Mouse (Mus musculus) limb, embryonic 12.5 days (tissue): ENCODE results near the gene Olfr872. TPM values are rescaled to one million over a fixed set of nuclear protein-coding genes. Genes with fewer than 3 reads are reported as not detected.
"Not testable (repeated sequence)": the region's sequence is repeated elsewhere in the genome, so short reads cannot be mapped to it uniquely, and the experiment has no call there.

ENCODE experiments used
- ATAC-seq: fragments of 200-750 bp; cut with Nextera tagmentation; 2 replicates; pipeline ENCODE4 v1.8.0; 2017; ENCODE audit warnings: low read depth, moderate TSS enrichment; ENCODE audit not compliant: insufficient number of reproducible peaks, insufficient read depth, low FRiP score, low TSS enrichment
- H3K27ac ChIP-seq: fragments of 300-500 bp; sonication (generic); 2 replicates; pipeline ENCODE4 v1.5.1; 2016; ENCODE audit warnings: mild to moderate bottlenecking, moderate library complexity
- H3K27me3 ChIP-seq: fragments of 300-500 bp; sonication (generic); 2 replicates; pipeline ENCODE4 v1.6.1; 2016; ENCODE audit warnings: mild to moderate bottlenecking, moderate library complexity
- H3K36me3 ChIP-seq: fragments of 300-500 bp; sonication (generic); 2 replicates; pipeline ENCODE4 v1.6.1; 2016; ENCODE audit warnings: mild to moderate bottlenecking, moderate library complexity
- H3K4me1 ChIP-seq: fragments of 300-500 bp; sonication (generic); replicated peaks from 2 replicates; pipeline ENCODE4 v1.6.1; 2016
- H3K4me2 ChIP-seq: fragments of 300-500 bp; sonication (generic); 2 replicates; pipeline ENCODE4 v1.6.1; 2016; ENCODE audit warnings: mild to moderate bottlenecking, moderate library complexity
- H3K4me3 ChIP-seq: fragments of 300-500 bp; sonication (generic); replicated peaks from 2 replicates; pipeline ENCODE4 v1.5.1; 2016; ENCODE audit warnings: mild to moderate bottlenecking
- H3K9ac ChIP-seq: fragments of 300-500 bp; sonication (generic); replicated peaks from 2 replicates; pipeline ENCODE4 v1.6.1; 2016; ENCODE audit warnings: mild to moderate bottlenecking, moderate library complexity
- H3K9me3 ChIP-seq: fragments of 300-500 bp; sonication (generic); 2 replicates; pipeline ENCODE4 v1.6.1; 2016; ENCODE audit warnings: mild to moderate bottlenecking, moderate library complexity
- WGBS: fragments of 180-500 bp; shearing (Covaris S2); methylation state at CpG from one replicate; pipeline ENCODE4 v1.1.7; 2016; 5-methylcytosine and 5-hydroxymethylcytosine counted together
- polyA plus RNA-seq: library from polyadenylated mRNA; unstranded; fragments of >200 nt; fragmentation: Nextera tagmentation; extraction: Ambion mirVana; gene quantifications from 2 replicates; pipeline ENCODE4 v1.2.1, GENCODE M21; 2016

The Olfr872 gene
- polyA plus RNA-seq = not detected in 2 replicates

- no peaks in the 10 kb centered on the region for H3K4me1 ChIP-seq
- no peaks in the 10 kb centered on the region for H3K36me3 ChIP-seq
- no peak within 1 kb of the TSS for H3K27ac ChIP-seq
- H3K27me3 ChIP-seq = no peaks in the 10 kb centered on the region
- no peak within 1 kb of the TSS for H3K4me3 ChIP-seq
- H3K9ac ChIP-seq = no peak within 1 kb of the TSS
- no peak within 1 kb of the TSS for H3K4me2 ChIP-seq
- no peak for ATAC-seq
- peaks cover 9% of the 10 kb centered on the region; the same call in 1 of the 2 replicates for H3K9me3 ChIP-seq
Measured at GRCm38 (mm10) chr9:20236819-20237218, at the start of gene Olfr872. Gene Olfr872 (plus strand): TSS chr9:20237119.

- no peak overlapping the region for H3K4me2 ChIP-seq
- no peak overlapping the region for H3K27ac ChIP-seq
Measured at GRCm38 (mm10) chr9:20202131-20202530, 34.8 kb upstream of the Olfr872 start.

GRCm38 (mm10) chr9:20203413-20203984, 33.4 kb upstream of the Olfr872 start:
- H3K27me3 ChIP-seq, H3K4me3 ChIP-seq, H3K4me1 ChIP-seq, ATAC-seq, H3K9ac ChIP-seq, H3K27ac ChIP-seq, H3K36me3 ChIP-seq, H3K4me2 ChIP-seq: not testable (repeated sequence)
- H3K9me3 ChIP-seq = peaks cover 14% of the 10 kb centered on the region
- 79% methylated on average over 7 of the region's 7 CpGs for WGBS

More at GRCm38 (mm10) chr9:20202131-20202530, 34.8 kb upstream of the Olfr872 start:
- H3K4me1 ChIP-seq = no peaks in the 10 kb centered on the region
- no peak for ATAC-seq
- 53% methylated on average over 1 of the region's 1 CpGs for WGBS
- no peak overlapping the region for H3K9ac ChIP-seq
- peaks cover 16% of the 10 kb centered on the region for H3K9me3 ChIP-seq
- H3K36me3 ChIP-seq = no peaks in the 10 kb centered on the region
- no peaks in the 10 kb centered on the region for H3K27me3 ChIP-seq
- H3K4me3 ChIP-seq = no peak overlapping the region

- no peaks in the 10 kb centered on the region for H3K27me3 ChIP-seq
- H3K4me3 ChIP-seq = no peak overlapping the region
- H3K4me1 ChIP-seq = no peaks in the 10 kb centered on the region
- ATAC-seq = no peak
- no peak overlapping the region for H3K27ac ChIP-seq
- no peaks in the 10 kb centered on the region for H3K36me3 ChIP-seq
- WGBS = 67% methylated on average over 1 of the region's 1 CpGs
- no peaks in the 10 kb centered on the region for H3K9me3 ChIP-seq
- no peak overlapping the region for H3K4me2 ChIP-seq
- H3K9ac ChIP-seq = no peak overlapping the region
Measured at GRCm38 (mm10) chr9:20210812-20211211, 26.1 kb upstream of the Olfr872 start.

DNA sequence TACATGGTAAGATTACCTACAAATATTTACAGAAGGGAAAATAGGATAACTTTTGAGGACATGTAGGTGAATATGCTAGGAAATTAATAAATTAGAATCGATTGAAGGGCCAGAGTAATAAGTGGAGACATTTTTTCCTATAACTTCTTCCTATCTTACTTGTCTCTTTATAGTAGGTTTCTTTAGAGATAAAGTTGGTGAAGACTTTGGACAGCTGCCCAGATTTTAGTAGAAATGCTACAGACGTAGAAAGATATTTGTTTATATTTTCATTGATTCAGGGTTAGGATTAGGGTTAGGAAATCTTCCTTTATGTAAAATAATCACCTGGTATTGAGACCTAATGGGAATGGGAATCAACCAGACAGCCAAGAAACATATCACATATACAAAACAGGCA, 25.4 kb upstream of the Olfr872 start:
- H3K4me3 ChIP-seq = no peak overlapping the region
- H3K36me3 ChIP-seq = no peaks in the 10 kb centered on the region
- no peak overlapping the region for H3K4me2 ChIP-seq
- no peak overlapping the region for H3K9ac ChIP-seq
- ATAC-seq = no peak
- H3K4me1 ChIP-seq = no peaks in the 10 kb centered on the region
- WGBS = 86% methylated on average over 2 of the region's 2 CpGs
- H3K27me3 ChIP-seq = no peaks in the 10 kb centered on the region
- no peak overlapping the region for H3K27ac ChIP-seq
- H3K9me3 ChIP-seq = 0 out of 2 replicates have a peak, but pooled peaks cover under 1% of the 10 kb centered on the region

DNA sequence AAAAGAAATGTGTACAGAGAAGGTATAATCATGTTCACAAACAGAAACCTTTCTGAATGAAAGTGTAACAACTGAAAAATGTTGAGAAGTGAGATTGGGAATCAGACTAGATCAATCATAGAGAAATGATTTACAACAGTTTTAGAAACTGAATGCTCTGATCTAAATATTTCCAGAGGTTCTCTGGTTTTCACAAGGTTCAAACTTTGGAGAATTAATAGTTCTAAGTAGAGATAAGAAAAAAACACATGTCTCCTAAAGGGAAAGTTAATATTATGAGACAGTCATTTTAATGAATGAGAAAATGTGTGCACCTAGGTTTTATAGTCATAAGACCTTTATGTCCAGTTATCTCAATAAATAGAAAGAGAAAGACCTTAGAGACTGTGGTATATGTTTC, 25.0 kb upstream of the Olfr872 start, which contains the start of gene Olfr871:
Gene Olfr871, plus strand, starts transcription at position 301 of the 400 bp plus-strand sequence.
- Histone ChIP-seq H3K9ac (no peak within 1 kb of the TSS), H3K27me3 (no peaks in the 10 kb centered on the region), H3K4me2 (no peak within 1 kb of the TSS), H3K4me3 (no peak within 1 kb of the TSS), H3K27ac (no peak within 1 kb of the TSS), H3K9me3 (peaks cover 4% of the 10 kb centered on the region; the same call in 1 of the 2 replicates), H3K36me3 (no peaks in the 10 kb centered on the region), H3K4me1 (no peaks in the 10 kb centered on the region)
- no peak for ATAC-seq

DNA sequence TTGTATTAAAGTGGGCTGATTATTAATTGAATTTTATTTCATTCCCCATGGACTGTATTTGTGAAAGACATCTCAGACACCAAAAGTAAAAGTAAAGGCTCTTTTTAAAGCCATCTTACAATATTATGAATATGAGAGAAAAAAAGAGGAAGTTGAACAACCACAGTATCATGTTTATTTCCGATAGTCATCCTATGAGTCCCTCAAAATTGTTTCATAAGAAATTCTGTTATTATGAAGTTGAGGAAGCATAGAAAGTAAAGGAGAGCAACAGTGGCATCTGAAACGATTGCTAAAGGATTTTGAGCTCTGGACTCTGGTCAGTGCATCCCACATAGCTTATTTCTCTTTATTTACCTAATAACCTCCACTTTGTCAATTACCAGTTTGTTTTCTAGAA, 459 bp downstream of the Olfr872 start:
- WGBS = 73% methylated on average over 2 of the region's 2 CpGs
- Histone ChIP-seq H3K9me3 (peaks cover 9% of the 10 kb centered on the region; the same call in 1 of the 2 replicates), H3K27ac (no peak overlapping the region)

DNA sequence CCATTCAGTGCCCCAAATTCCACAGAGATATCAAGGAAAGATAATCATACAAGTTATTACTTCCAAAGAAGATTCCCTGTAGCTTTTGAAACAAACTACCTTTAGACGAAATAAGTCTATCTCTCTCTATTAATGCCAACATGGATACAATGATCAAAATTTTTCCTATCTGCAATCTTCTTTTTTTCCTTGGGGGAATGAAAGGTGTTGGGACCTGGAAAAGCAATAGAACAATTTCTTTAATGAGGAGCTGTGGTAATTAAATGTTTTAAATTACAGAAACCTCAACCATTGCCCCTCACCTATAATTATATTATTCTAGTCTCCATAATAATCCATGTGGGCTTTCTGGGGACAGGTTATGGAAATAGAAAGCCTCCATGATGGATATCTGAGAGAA, 45.1 kb downstream of the Olfr872 start, which contains the start of gene Olfr39:
Gene Olfr39, plus strand, starts transcription at position 301 of the 400 bp plus-strand sequence.
- H3K4me1 ChIP-seq = no peaks in the 10 kb centered on the region
- ATAC-seq = no peak

More for the DNA sequence above, 459 bp downstream of the Olfr872 start:
- no peak for ATAC-seq
- Histone ChIP-seq H3K4me1 (no peaks in the 10 kb centered on the region), H3K4me2 (no peak overlapping the region), H3K36me3 (no peaks in the 10 kb centered on the region), H3K4me3 (no peak overlapping the region), H3K9ac (no peak overlapping the region), H3K27me3 (no peaks in the 10 kb centered on the region)

GRCm38 (mm10) chr9:20295562-20295961, 58.6 kb downstream of the Olfr872 start:
- not testable (repeated sequence) for H3K36me3 ChIP-seq, H3K9ac ChIP-seq, H3K27ac ChIP-seq, H3K9me3 ChIP-seq, H3K4me2 ChIP-seq, H3K4me1 ChIP-seq, ATAC-seq, H3K27me3 ChIP-seq, H3K4me3 ChIP-seq
- 87% methylated on average over 5 of the region's 5 CpGs for WGBS

More for the DNA sequence above, 45.1 kb downstream of the Olfr872 start, which contains the start of gene Olfr39:
- H3K9me3 ChIP-seq = no peaks in the 10 kb centered on the region
- H3K36me3 ChIP-seq = no peaks in the 10 kb centered on the region
- no peak within 1 kb of the TSS for H3K9ac ChIP-seq
- H3K27ac ChIP-seq = no peak within 1 kb of the TSS
- no peak within 1 kb of the TSS for H3K4me2 ChIP-seq
- no peak within 1 kb of the TSS for H3K4me3 ChIP-seq
- 82% methylated on average over 1 of the region's 1 CpGs for WGBS
- no peaks in the 10 kb centered on the region for H3K27me3 ChIP-seq

- H3K27ac ChIP-seq = no peak within 1 kb of the TSS
- peaks cover 3% of the 10 kb centered on the region; the same call in 1 of the 2 replicates for H3K9me3 ChIP-seq
- H3K4me2 ChIP-seq = no peak within 1 kb of the TSS
- no peak for ATAC-seq
- H3K4me3 ChIP-seq = no peak within 1 kb of the TSS
- no peaks in the 10 kb centered on the region for H3K4me1 ChIP-seq
- no peak within 1 kb of the TSS for H3K9ac ChIP-seq
- no peaks in the 10 kb centered on the region for H3K27me3 ChIP-seq
- 93% methylated on average over 1 of the region's 1 CpGs for WGBS
- H3K36me3 ChIP-seq = no peaks in the 10 kb centered on the region
Measured at GRCm38 (mm10) chr9:20298232-20298631, 61.3 kb downstream of the Olfr872 start, which contains the start of gene Olfr873. Gene Olfr873 (plus strand): TSS chr9:20298532.
